Mouse (Mus musculus): ENCODE measurements around the gene Rad52.

DNA sequence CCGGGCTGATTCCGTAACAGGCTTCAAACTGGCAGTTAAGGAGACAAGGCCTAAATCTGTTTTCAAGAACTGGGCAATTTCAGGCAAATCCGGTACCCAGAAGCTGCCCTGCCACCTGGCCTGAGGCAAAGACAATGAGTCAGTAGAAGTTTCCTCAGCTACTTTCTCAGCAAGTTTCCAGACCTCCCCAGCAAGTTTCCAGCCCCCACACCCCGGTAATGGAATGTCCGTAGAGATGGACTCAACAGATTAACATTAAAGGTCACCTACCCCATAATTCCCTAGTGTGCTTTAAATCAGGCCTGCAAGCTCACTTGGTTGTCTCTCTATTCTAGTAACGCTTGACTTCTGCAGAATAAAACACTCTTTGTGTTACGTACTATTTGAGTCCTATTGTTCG lies 41.0 kb upstream of the Rad52 start:
- TF ChIP-seq TCF12 (IDR thresholded peaks at IDR 0.05; ENCODE audit: insufficient read depth, poor library complexity, severe bottlenecking) (no peak), POLR2AphosphoS2 (IDR thresholded peaks at IDR 0.05; ENCODE audit: insufficient read length, low read depth) (no peak), POLR2A (IDR thresholded peaks at IDR 0.05; ENCODE audit: insufficient read length, low read depth) (no peak), MYOD1 (IDR thresholded peaks at IDR 0.05; ENCODE audit: control insufficient read depth in 1 of 3, insufficient read length in 2 of 3, low read depth in 2 of 3) (no peak), E2F4 (IDR thresholded peaks at IDR 0.05; ENCODE audit: insufficient read depth) (no peak), SRF (IDR thresholded peaks at IDR 0.05; ENCODE audit: control insufficient read depth, insufficient read length, low read depth) (no peak), CEBPB (IDR thresholded peaks at IDR 0.05; ENCODE audit: insufficient read depth, poor library complexity, severe bottlenecking) (no peak), MYOG (IDR thresholded peaks at IDR 0.05; ENCODE audit: control insufficient read depth in 1 of 3, insufficient read depth in 1 of 3, insufficient read length in 2 of 3, low read depth in 2 of 3) (no peak), USF1 (IDR thresholded peaks at IDR 0.05; ENCODE audit: low read depth) (no peak)

Measured in myocyte (in vitro differentiated cells).